Mouse (Mus musculus) cerebellum, adult 2 months (tissue): ENCODE results near the gene Hkdc1. TPM values are rescaled to one million over a fixed set of nuclear protein-coding genes. Genes with fewer than 3 reads are reported as not detected.
A peak's percentile ranks its signal among the peaks of the same experiment; 100 is the strongest.

Experiments
- DNase-seq, 2 experiments: peaks; one replicate each; pipeline ENCODE4 v3.0.0; 2021
- H3K27ac ChIP-seq: fragments of 200-500 bp; 2 replicates; pipeline ENCODE4 v1.5.1; 2012; ENCODE audit warnings: low read length, control low read depth, inconsistent platforms; ENCODE audit not compliant: insufficient read depth
- H3K27me3 ChIP-seq: fragments of 200-500 bp; 2 replicates; pipeline ENCODE4 v1.6.1; 2012; ENCODE audit warnings: inconsistent platforms, mild to moderate bottlenecking, low read length, moderate library complexity; ENCODE audit not compliant: control insufficient read depth, insufficient read depth
- H3K4me1 ChIP-seq: fragments of 200-500 bp; 2 replicates; pipeline ENCODE4 v1.6.1; 2011; ENCODE audit warnings: low read length; ENCODE audit not compliant: control insufficient read depth, insufficient read depth
- H3K4me3 ChIP-seq: fragments of 200-500 bp; replicated peaks from 2 replicates; pipeline ENCODE3; 2011; ENCODE audit warnings: mild to moderate bottlenecking, low read depth, low read length, control low read depth; ENCODE audit not compliant: insufficient read depth
- CTCF ChIP-seq: fragments of 200-500 bp; IDR thresholded peaks from 2 replicates; pipeline ENCODE4 v1.5.1; 2011; ENCODE audit warnings: low read depth, mild to moderate bottlenecking, control low read depth, low read length, moderate library complexity, borderline replicate concordance; ENCODE audit not compliant: insufficient read depth
- POLR2A ChIP-seq: fragments of 200-500 bp; IDR thresholded peaks from 2 replicates; pipeline ENCODE4 v1.6.1; 2011; ENCODE audit warnings: low read length, control low read depth, borderline replicate concordance; ENCODE audit not compliant: insufficient read depth
- WGBS: fragments of 180-500 bp; shearing (Covaris S2); methylation state at CpG from one replicate; pipeline ENCODE4 v1.1.7; 2018; 5-methylcytosine and 5-hydroxymethylcytosine counted together
- polyA plus RNA-seq: library from polyadenylated mRNA; depleted of rRNA; stranded (reverse); fragments of >200 nt; gene quantifications from 2 replicates; pipeline ENCODE4 v1.2.3, GENCODE M21; 2012

The Hkdc1 gene
- polyA plus RNA-seq, 1 experiment = 1.7 TPM

GRCm38 (mm10) chr10:62358827-62359226, 63.5 kb downstream of the Hkdc1 start:
- 91% methylated on average over 7 of the region's 7 CpGs for WGBS
- no peak overlapping the region for H3K4me3 ChIP-seq
- no peaks in the 10 kb centered on the region for H3K27me3 ChIP-seq
- DNase-seq = no peak
- no peaks in the 10 kb centered on the region; the same call in 1 of the 2 replicates for H3K4me1 ChIP-seq
- no peak overlapping the region for H3K27ac ChIP-seq
- TF ChIP-seq POLR2A (no peak), CTCF (peak; percentile 26; the same call in 1 of the 2 replicates)

DNA sequence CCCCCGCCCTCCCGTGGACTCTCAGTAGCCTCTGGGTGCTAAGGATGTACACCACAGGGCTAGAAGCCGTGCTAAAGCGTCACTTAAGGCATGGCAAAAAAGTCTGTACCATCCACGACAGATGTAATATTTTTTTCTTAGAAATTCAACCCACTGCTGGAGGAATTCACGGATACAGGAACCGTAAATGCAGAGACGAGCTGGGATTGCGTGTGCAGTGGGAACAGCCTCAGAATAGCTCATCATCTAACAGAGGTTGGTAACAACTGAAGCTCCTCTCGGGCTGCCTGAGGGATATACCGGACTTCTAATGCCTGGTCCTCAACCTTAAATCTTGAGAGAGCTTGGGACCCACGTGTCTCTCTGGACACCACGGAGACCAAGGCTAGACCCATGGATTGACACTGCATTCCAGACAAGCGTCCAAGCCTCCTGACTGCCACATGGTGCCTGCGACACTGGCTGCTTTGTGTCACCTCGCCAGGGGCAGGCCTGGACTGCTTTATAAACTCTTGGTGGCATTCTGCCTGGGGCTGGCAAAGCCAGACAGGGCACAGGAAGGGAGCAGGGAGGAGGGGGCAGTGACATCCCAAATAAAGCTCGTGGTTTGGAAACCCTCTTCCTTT, 66.1 kb downstream of the Hkdc1 start:
- no peak for TF ChIP-seq POLR2A
- TF ChIP-seq CTCF = no peak

GRCm38 (mm10) chr10:62345147-62345546, 77.1 kb downstream of the Hkdc1 start:
- H3K4me3 ChIP-seq = no peak overlapping the region
- 40% methylated on average over 5 of the region's 5 CpGs for WGBS
- TF ChIP-seq CTCF (no peak), POLR2A (no peak)

More for the DNA sequence above, 66.1 kb downstream of the Hkdc1 start:
- peak; percentile 25 to 47 for DNase-seq
- Histone ChIP-seq H3K27me3 (no peaks in the 10 kb centered on the region), H3K4me1 (no peaks in the 10 kb centered on the region; the same call in 1 of the 2 replicates), H3K4me3 (no peak overlapping the region), H3K27ac (no peak overlapping the region)
- WGBS = 50% methylated on average over 17 of the region's 17 CpGs

DNA sequence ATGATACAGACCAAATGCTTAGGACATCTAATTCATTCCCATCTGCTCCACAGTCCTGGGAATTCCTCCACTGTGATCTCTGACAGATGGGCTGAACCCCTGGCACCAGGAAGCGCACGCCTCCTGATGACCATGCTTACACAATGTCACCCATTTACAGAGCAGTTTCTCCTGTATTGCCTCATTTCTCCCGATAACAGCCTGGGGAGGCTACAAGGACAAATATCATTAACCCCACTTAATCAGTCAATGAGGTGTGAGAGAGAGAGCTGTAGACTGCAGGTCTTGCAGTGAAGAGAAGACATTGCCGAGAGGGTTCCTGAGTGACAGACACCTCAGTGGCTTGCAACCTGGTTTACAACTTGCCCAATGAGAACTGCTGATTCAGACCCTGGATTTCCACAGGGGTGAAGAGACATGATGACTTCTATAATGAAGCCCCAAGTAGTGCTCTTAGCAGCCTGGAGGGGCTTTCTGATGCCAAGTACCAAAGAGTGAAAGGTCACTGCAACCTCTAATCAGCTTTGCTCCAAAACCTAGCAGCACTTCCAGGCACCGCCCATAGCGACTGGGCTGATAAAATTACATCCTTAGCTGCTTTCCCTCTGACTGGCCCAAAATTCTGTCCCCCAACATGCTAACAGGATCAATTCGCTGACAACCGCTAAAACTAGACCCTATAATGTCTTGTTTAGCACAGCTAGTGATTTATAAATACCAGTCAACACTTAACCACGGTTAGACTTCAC, 78.1 kb downstream of the Hkdc1 start:
- WGBS = 86% methylated on average over 9 of the region's 9 CpGs
- Histone ChIP-seq H3K27me3 (no peaks in the 10 kb centered on the region; the same call in 1 of the 2 replicates), H3K27ac (no peak overlapping the region), H3K4me1 (peaks cover 4% of the 10 kb centered on the region; the same call in 1 of the 2 replicates), H3K4me3 (no peak overlapping the region)
- no peak for TF ChIP-seq POLR2A
- no peak for TF ChIP-seq CTCF
- DNase-seq = no peak

More at GRCm38 (mm10) chr10:62345147-62345546, 77.1 kb downstream of the Hkdc1 start:
- Histone ChIP-seq H3K4me1 (peaks cover 4% of the 10 kb centered on the region; the same call in 1 of the 2 replicates), H3K27ac (no peak overlapping the region), H3K27me3 (no peaks in the 10 kb centered on the region; the same call in 1 of the 2 replicates)
- no peak for DNase-seq

DNA sequence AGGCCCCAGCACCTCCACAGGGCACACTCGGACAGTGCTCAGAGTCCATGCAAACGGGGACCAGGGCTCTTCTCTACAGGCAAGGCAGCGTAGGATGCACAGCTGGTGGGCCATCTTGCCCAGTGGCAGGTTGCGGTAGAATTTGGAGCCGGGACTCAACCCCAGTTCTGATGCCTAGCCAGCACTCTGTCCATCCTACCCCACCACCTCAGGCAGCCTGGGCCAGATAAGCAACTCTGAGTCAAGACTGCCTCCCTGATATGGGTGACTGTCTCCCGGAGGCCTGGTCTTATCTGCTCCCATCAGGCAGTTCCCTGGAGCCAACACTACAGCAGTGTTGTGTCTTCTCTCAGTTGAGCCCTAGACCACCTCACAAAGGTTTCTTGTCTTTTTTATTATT, 79.8 kb downstream of the Hkdc1 start:
- Histone ChIP-seq H3K27me3 (no peaks in the 10 kb centered on the region), H3K4me1 (peaks cover 13% of the 10 kb centered on the region), H3K27ac (no peak overlapping the region), H3K4me3 (no peak overlapping the region)
- no peak for DNase-seq
- no peak for TF ChIP-seq POLR2A
- no peak for TF ChIP-seq CTCF
- WGBS = 90% methylated on average over 6 of the region's 6 CpGs

- H3K27me3 ChIP-seq = no peaks in the 10 kb centered on the region
- H3K27ac ChIP-seq = no peak overlapping the region
- DNase-seq = no peak
- 89% methylated on average over 4 of the region's 4 CpGs for WGBS
- H3K4me3 ChIP-seq = no peak overlapping the region
- TF ChIP-seq CTCF (no peak), POLR2A (no peak)
- peaks cover 14% of the 10 kb centered on the region for H3K4me1 ChIP-seq
These were observed 80.3 kb downstream of the Hkdc1 start for GRCm38 (mm10) chr10:62341956-62342355.

DNA sequence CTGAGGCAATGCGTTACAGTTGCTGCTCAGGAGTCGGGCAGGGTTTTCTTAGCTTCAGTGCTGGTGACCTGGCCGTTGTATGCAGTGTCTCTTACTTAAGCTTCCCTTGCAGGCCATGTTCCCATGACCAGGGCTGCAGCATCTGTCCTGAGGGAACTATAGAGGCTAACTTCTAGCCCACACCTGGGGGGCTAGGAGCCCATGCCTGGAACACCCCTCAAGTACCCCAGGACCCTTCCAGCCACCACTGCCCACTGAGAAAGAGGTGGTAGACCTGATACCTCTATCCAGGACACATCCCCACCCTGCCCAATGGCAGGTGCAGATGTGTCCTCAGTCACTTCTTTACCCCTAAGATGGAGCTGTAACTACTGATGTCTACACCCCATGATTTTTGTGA, 81.3 kb downstream of the Hkdc1 start:
- no peak for DNase-seq

More for the DNA sequence above, 81.3 kb downstream of the Hkdc1 start:
- 4% methylated on average over 3 of the region's 3 CpGs for WGBS
- no peak for TF ChIP-seq POLR2A
- no peak for TF ChIP-seq CTCF
- Histone ChIP-seq H3K4me3 (peak overlapping the region; percentile 75), H3K27ac (peak overlapping the region; percentile 65; the same call in 1 of the 2 replicates), H3K4me1 (peaks cover 20% of the 10 kb centered on the region), H3K27me3 (no peaks in the 10 kb centered on the region)
